Mouse (Mus musculus) heart, postnatal 36 days (tissue): ENCODE measurements around the gene Lpcat1. TPM values are rescaled to one million over a fixed set of nuclear protein-coding genes. Genes with fewer than 3 reads are reported as not detected.
A peak's percentile ranks its signal among the peaks of the same experiment; 100 is the strongest.

Experiments
- DNase-seq, 2 experiments: peaks; one replicate each; pipeline ENCODE4 v3.0.0; 2021 to 2022
- intact Hi-C: fragments of 180-260 bp; cut with DNase I; formaldehyde crosslinking; loops from one replicate; pipeline ENCODE4 v1.15.1; 2025
- total RNA-seq, 2 experiments: library from RNA; stranded (reverse); gene quantifications; 2 replicates each; pipeline ENCODE4 v1.2.3; 2021

The Lpcat1 gene
- total RNA-seq: 1 to 10 TPM; 7.0 to 9.4 TPM

- intact Hi-C loops: loop anchor here (5.0 kb wide), 1 partner anchor 35 kb away; no protein-coding TSS in a partner anchor
- peak; percentile 85 to 89 for DNase-seq
Measured at GRCm38 (mm10) chr13:73467034-73467420, at the start of gene Lpcat1. TSS of gene Lpcat1 (plus strand) at chr13:73467197.

- intact Hi-C loops: no loop called here
- no peak for DNase-seq
Measured at GRCm38 (mm10) chr13:73417478-73418220, 49.3 kb upstream of the Lpcat1 start.

- intact Hi-C loops: no loop called here
- no peak for DNase-seq
Measured at GRCm38 (mm10) chr13:73418297-73418696, 48.7 kb upstream of the Lpcat1 start.

GRCm38 (mm10) chr13:73419244-73419643 lies 47.8 kb upstream of the Lpcat1 start:
- DNase-seq: no peak
- intact Hi-C loops: no loop called here

- intact Hi-C loops: no loop called here
- DNase-seq: no peak
Measured at GRCm38 (mm10) chr13:73423043-73423442, 44.0 kb upstream of the Lpcat1 start.

- no peak for DNase-seq
- intact Hi-C loops: loop anchor here (5.0 kb wide), 3 partner anchors 177 to 267 kb away; partner anchors contain the start of genes Clptm1l and Tert
Measured at GRCm38 (mm10) chr13:73425035-73425434, 42.0 kb upstream of the Lpcat1 start.

GRCm38 (mm10) chr13:73425839-73426490 lies 41.0 kb upstream of the Lpcat1 start:
- intact Hi-C loops: loop anchor here (1.0 to 5.0 kb wide), 5 partner anchors 43 to 266 kb away; partner anchors contain the start of genes Clptm1l and Tert
- peak; percentile 69 to 77 for DNase-seq

- intact Hi-C loops: loop anchor here (1.0 to 5.0 kb wide), 5 partner anchors 42 to 266 kb away; partner anchors contain the start of genes Clptm1l and Tert
- DNase-seq: no peak
Measured at GRCm38 (mm10) chr13:73426587-73426986, 40.4 kb upstream of the Lpcat1 start.

- intact Hi-C loops: loop anchor here (5.0 kb wide), 3 partner anchors 173 to 263 kb away; partner anchors contain the start of genes Clptm1l and Tert
- DNase-seq: no peak
Measured at GRCm38 (mm10) chr13:73429605-73430321, 37.2 kb upstream of the Lpcat1 start.

- intact Hi-C loops: no loop called here
Measured at GRCm38 (mm10) chr13:73432466-73433149, 34.4 kb upstream of the Lpcat1 start.

GRCm38 (mm10) chr13:73433681-73434535 lies 33.1 kb upstream of the Lpcat1 start:
- no peak for DNase-seq
- intact Hi-C loops: no loop called here

More at GRCm38 (mm10) chr13:73432466-73433149, 34.4 kb upstream of the Lpcat1 start:
- DNase-seq: no peak

- intact Hi-C loops: no loop called here
Measured at GRCm38 (mm10) chr13:73434687-73435086, 32.3 kb upstream of the Lpcat1 start.

GRCm38 (mm10) chr13:73435662-73436061 lies 31.3 kb upstream of the Lpcat1 start:
- DNase-seq: no peak
- intact Hi-C loops: no loop called here

More at GRCm38 (mm10) chr13:73434687-73435086, 32.3 kb upstream of the Lpcat1 start:
- no peak for DNase-seq

- DNase-seq: no peak
- intact Hi-C loops: no loop called here
Measured at GRCm38 (mm10) chr13:73439057-73439456, 27.9 kb upstream of the Lpcat1 start.

- intact Hi-C loops: no loop called here
- DNase-seq: no peak
Measured at GRCm38 (mm10) chr13:73441032-73441431, 26.0 kb upstream of the Lpcat1 start.

- intact Hi-C loops: loop anchor here (2.0 kb wide), 1 partner anchor 23 kb away; no protein-coding TSS in a partner anchor
Measured at GRCm38 (mm10) chr13:73441686-73442085, 25.3 kb upstream of the Lpcat1 start.

GRCm38 (mm10) chr13:73442431-73442830 lies 24.6 kb upstream of the Lpcat1 start:
- no peak for DNase-seq
- intact Hi-C loops: loop anchor here (2.0 kb wide), 1 partner anchor 22 kb away; no protein-coding TSS in a partner anchor

More at GRCm38 (mm10) chr13:73441686-73442085, 25.3 kb upstream of the Lpcat1 start:
- DNase-seq: no peak

- DNase-seq: no peak
- intact Hi-C loops: loop anchor here (2.0 kb wide), 1 partner anchor 22 kb away; no protein-coding TSS in a partner anchor
Measured at GRCm38 (mm10) chr13:73443093-73443821, 23.7 kb upstream of the Lpcat1 start.
